Comparison of ENCODE assay signal across 8 mouse cellular contexts in the genomic region with DNA sequence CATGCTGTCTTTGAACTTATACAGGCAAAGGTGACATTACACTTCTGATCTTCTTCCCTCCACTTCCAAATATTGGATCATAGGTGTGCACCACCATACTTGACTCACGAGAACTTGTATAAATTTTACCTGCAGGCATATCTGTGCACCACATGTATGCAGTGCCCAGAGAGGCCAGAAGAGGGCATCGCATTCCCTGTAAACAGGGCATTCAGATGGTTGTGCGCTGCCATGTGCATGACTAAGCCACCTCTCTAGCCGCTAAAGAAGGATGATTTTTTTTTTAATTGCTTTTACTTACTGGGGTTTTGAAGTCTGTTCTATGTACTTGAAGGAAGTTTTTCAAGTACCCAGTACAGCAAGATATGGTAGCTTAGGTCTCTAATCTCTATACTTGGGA. TPM values are rescaled to one million over a fixed set of nuclear protein-coding genes. Genes with fewer than 3 reads are reported as not detected.
DNase-seq lines count a peak whose midpoint lies in the region; ATAC-seq and TF ChIP-seq lines count a peak whose summit lies in the region.

No protein-coding gene starts in this region.

- WGBS in hindbrain, embryonic 10.5 days: 78% methylated on average over 4 of the region's 4 CpGs
- WGBS in hindbrain, embryonic 14.5 days: 83% methylated on average over 4 of the region's 4 CpGs
- 64% methylated on average over 4 of the region's 4 CpGs for WGBS in liver, embryonic 14.5 days (ENCODE audit: insufficient replicate concordance)

- no peak overlapping the region for H3K9ac ChIP-seq in hindbrain, embryonic 14.5 days
- no peak overlapping the region for H3K9ac ChIP-seq in liver, embryonic 14.5 days (replicated peaks)

- ATAC-seq in hindbrain, embryonic 14.5 days (ENCODE audit: low FRiP score): no peak
- no peak for ATAC-seq in liver, embryonic 14.5 days (ENCODE audit: insufficient read depth)

- TF ChIP-seq CTCF in liver, embryonic 14.5 days (IDR thresholded peaks at IDR 0.05; ENCODE audit: low read depth): peak; percentile 68

- peak; percentile 34 for DNase-seq in hindbrain, embryonic 10.5 days (ENCODE audit: low spot score)
- no peak for DNase-seq in hindbrain, embryonic 14.5 days (ENCODE audit: low spot score)
- DNase-seq in urinary bladder, postnatal 14 days (ENCODE audit: low spot score): peak; percentile 56
- DNase-seq in urinary bladder, adult 2 months (ENCODE audit: low spot score): no peak
- DNase-seq in brain, adult 2 months (ENCODE audit: low read depth, low spot score): peak; percentile 45
- no peak for DNase-seq in liver, embryonic 14.5 days (ENCODE audit: low read depth in 3 of 3, low spot score in 3 of 3)
- no peak for DNase-seq in frontal cortex, postnatal 14 days (ENCODE audit: low spot score in 2 of 2)
- no peak for DNase-seq in left cerebral cortex, adult 9 months (ENCODE audit: low spot score in 2 of 2)

- no peaks in the 10 kb centered on the region for H3K4me1 ChIP-seq in hindbrain, embryonic 10.5 days (replicated peaks)
- no peaks in the 10 kb centered on the region for H3K4me1 ChIP-seq in hindbrain, embryonic 14.5 days (replicated peaks; ENCODE audit: control insufficient read depth, insufficient read depth, low read length)
- H3K4me1 ChIP-seq in liver, embryonic 14.5 days (replicated peaks; ENCODE audit: control insufficient read depth in 2 of 2, insufficient read depth in 2 of 2, low read length in 1 of 2): no peaks in the 10 kb centered on the region

- H3K36me3 ChIP-seq in hindbrain, embryonic 10.5 days: no peaks in the 10 kb centered on the region
- H3K36me3 ChIP-seq in hindbrain, embryonic 14.5 days (replicated peaks; ENCODE audit: control insufficient read depth, insufficient read depth): no peaks in the 10 kb centered on the region
- no peaks in the 10 kb centered on the region for H3K36me3 ChIP-seq in liver, embryonic 14.5 days (replicated peaks; ENCODE audit: control insufficient read depth, insufficient read depth, low read depth)

- no peak overlapping the region for H3K4me3 ChIP-seq in hindbrain, embryonic 10.5 days
- no peak overlapping the region for H3K4me3 ChIP-seq in hindbrain, embryonic 14.5 days (replicated peaks; ENCODE audit: low read length)
- no peak overlapping the region for H3K4me3 ChIP-seq in liver, embryonic 14.5 days (ENCODE audit: insufficient read depth in 1 of 2, low read depth in 2 of 2, low read length in 2 of 2)

- no peak overlapping the region for H3K4me2 ChIP-seq in hindbrain, embryonic 14.5 days (replicated peaks)
- H3K4me2 ChIP-seq in liver, embryonic 14.5 days (ENCODE audit: low read depth): no peak overlapping the region

- H3K27me3 ChIP-seq in hindbrain, embryonic 10.5 days (ENCODE audit: insufficient read depth, poor library complexity, severe bottlenecking): no peaks in the 10 kb centered on the region
- no peaks in the 10 kb centered on the region for H3K27me3 ChIP-seq in hindbrain, embryonic 14.5 days (ENCODE audit: control insufficient read depth, insufficient read depth, low read length)
- H3K27me3 ChIP-seq in liver, embryonic 14.5 days (ENCODE audit: control insufficient read depth, insufficient read depth, low read length): no peaks in the 10 kb centered on the region

- TF ChIP-seq EP300 in liver, embryonic 14.5 days (IDR thresholded peaks at IDR 0.05; ENCODE audit: low read depth): no peak

- H3K27ac ChIP-seq in hindbrain, embryonic 10.5 days: no peak overlapping the region
- H3K27ac ChIP-seq in hindbrain, embryonic 14.5 days: no peak overlapping the region
- no peak overlapping the region for H3K27ac ChIP-seq in liver, embryonic 14.5 days

- H3K9me3 ChIP-seq in hindbrain, embryonic 10.5 days: no peaks in the 10 kb centered on the region
- no peaks in the 10 kb centered on the region for H3K9me3 ChIP-seq in hindbrain, embryonic 14.5 days (ENCODE audit: control insufficient read depth, low read length)
- no peaks in the 10 kb centered on the region for H3K9me3 ChIP-seq in liver, embryonic 14.5 days (ENCODE audit: control insufficient read depth, low read length)

RNA-seq across cellular contexts. Expression of gene Rbp7, which starts 1.1 kb away (rescaled TPM):
- polyA plus RNA-seq in hindbrain, embryonic 10.5 days (2016; fragmentation: Nextera tagmentation; extraction: Ambion mirVana): not detected in 2 replicates
- polyA plus RNA-seq in hindbrain, embryonic 14.5 days (2014; fragmentation: Nextera tagmentation; extraction: Ambion mirVana): not detected in 2 replicates
- polyA plus RNA-seq in urinary bladder, adult 2 months (2012; rRNA removed): 1.5 and 1.9 TPM in 2 replicates
- polyA plus RNA-seq in liver, embryonic 14.5 days (2012; rRNA removed): not detected in 2 replicates
- not detected in 2 replicates for polyA plus RNA-seq in liver, embryonic 14.5 days (2014; fragmentation: Nextera tagmentation; extraction: Ambion mirVana)

RNA-seq across cellular contexts. Expression of gene Tmem274, which starts 23.5 kb away (rescaled TPM):
- polyA plus RNA-seq in hindbrain, embryonic 10.5 days (2016; fragmentation: Nextera tagmentation; extraction: Ambion mirVana): 0.44 TPM in 1 of 2 replicates, not detected in the other
- 0.37 TPM in 1 of 2 replicates, not detected in the other for polyA plus RNA-seq in hindbrain, embryonic 14.5 days (2014; fragmentation: Nextera tagmentation; extraction: Ambion mirVana)
- not detected in 2 replicates for polyA plus RNA-seq in urinary bladder, adult 2 months (2012; rRNA removed)
- not detected in 2 replicates for polyA plus RNA-seq in liver, embryonic 14.5 days (2012; rRNA removed)
- not detected in 2 replicates for polyA plus RNA-seq in liver, embryonic 14.5 days (2014; fragmentation: Nextera tagmentation; extraction: Ambion mirVana)

RNA-seq across cellular contexts. Expression of gene Ube4b, which starts 27.1 kb away (rescaled TPM):
- 59.8 and 65.6 TPM in 2 replicates for polyA plus RNA-seq in hindbrain, embryonic 10.5 days (2016; fragmentation: Nextera tagmentation; extraction: Ambion mirVana)
- 53.8 and 55.3 TPM in 2 replicates for polyA plus RNA-seq in hindbrain, embryonic 14.5 days (2014; fragmentation: Nextera tagmentation; extraction: Ambion mirVana)
- 38.3 and 54.1 TPM in 2 replicates for polyA plus RNA-seq in urinary bladder, adult 2 months (2012; rRNA removed)
- 14.6 and 16.7 TPM in 2 replicates for polyA plus RNA-seq in liver, embryonic 14.5 days (2012; rRNA removed)
- 8.2 and 11.3 TPM in 2 replicates for polyA plus RNA-seq in liver, embryonic 14.5 days (2014; fragmentation: Nextera tagmentation; extraction: Ambion mirVana)

RNA-seq across cellular contexts. Expression of gene Nmnat1, which starts 31.3 kb away (rescaled TPM):
- polyA plus RNA-seq in hindbrain, embryonic 10.5 days (2016; fragmentation: Nextera tagmentation; extraction: Ambion mirVana): 17.0 TPM in 2 replicates
- polyA plus RNA-seq in hindbrain, embryonic 14.5 days (2014; fragmentation: Nextera tagmentation; extraction: Ambion mirVana): 7.5 and 8.2 TPM in 2 replicates
- polyA plus RNA-seq in urinary bladder, adult 2 months (2012; rRNA removed): 11.6 and 11.8 TPM in 2 replicates
- 3.2 and 3.8 TPM in 2 replicates for polyA plus RNA-seq in liver, embryonic 14.5 days (2012; rRNA removed)
- 4.7 and 5.9 TPM in 2 replicates for polyA plus RNA-seq in liver, embryonic 14.5 days (2014; fragmentation: Nextera tagmentation; extraction: Ambion mirVana)

RNA-seq across cellular contexts. Expression of gene Lzic, which starts 31.4 kb away (rescaled TPM):
- polyA plus RNA-seq in hindbrain, embryonic 10.5 days (2016; fragmentation: Nextera tagmentation; extraction: Ambion mirVana): 49.0 and 50.9 TPM in 2 replicates
- 49.9 and 52.5 TPM in 2 replicates for polyA plus RNA-seq in hindbrain, embryonic 14.5 days (2014; fragmentation: Nextera tagmentation; extraction: Ambion mirVana)
- 16.8 and 19.0 TPM in 2 replicates for polyA plus RNA-seq in urinary bladder, adult 2 months (2012; rRNA removed)
- 5.6 and 9.1 TPM in 2 replicates for polyA plus RNA-seq in liver, embryonic 14.5 days (2012; rRNA removed)
- polyA plus RNA-seq in liver, embryonic 14.5 days (2014; fragmentation: Nextera tagmentation; extraction: Ambion mirVana): 14.9 and 15.5 TPM in 2 replicates

Comparison
In these comparisons a context has a peak if more than half of its experiments do, and no peak if none do; other contexts are left out.
1. DNase-seq: peak in hindbrain, embryonic 10.5 days (single experiment), urinary bladder, postnatal 14 days (single experiment) and brain, adult 2 months (single experiment); none in hindbrain, embryonic 14.5 days (single experiment), urinary bladder, adult 2 months (single experiment), liver, embryonic 14.5 days (0 of 3), frontal cortex, postnatal 14 days (0 of 2) and left cerebral cortex, adult 9 months (0 of 2).